Mouse (Mus musculus): ENCODE results near the gene Nfe2. TPM values are rescaled to one million over a fixed set of nuclear protein-coding genes. Genes with fewer than 3 reads are reported as not detected.
"Not testable (repeated sequence)": the region's sequence is repeated elsewhere in the genome, so short reads cannot be mapped to it uniquely, and the experiment has no call there.

The Nfe2 gene
- total RNA-seq, 2 experiments from 2014 or later, result not detected

- intact Hi-C loops (cut with DNase I), result no loop called here
- Histone ChIP-seq H3K4me3 (no peak overlapping the region), H3K27ac (no peak overlapping the region)
- no peak for DNase-seq (ENCODE audit: extremely low spot score in 1 of 2, low spot score in 2 of 2)
- no peak for TF ChIP-seq CTCF (IDR thresholded peaks at IDR 0.05)
Measured at GRCm38 (mm10) chr15:103289600-103289999, 31.4 kb upstream of the Nfe2 start.

- no peak overlapping the region for H3K27ac ChIP-seq
- intact Hi-C loops (cut with DNase I), result loop anchor here (2.0 kb wide), 1 partner anchor 21 kb away; no protein-coding TSS in a partner anchor
- DNase-seq (ENCODE audit: extremely low spot score in 1 of 2, low spot score in 2 of 2), result peak in 1 of 2 experiments; percentile 46
Measured at GRCm38 (mm10) chr15:103285778-103286417, 27.7 kb upstream of the Nfe2 start.

GRCm38 (mm10) chr15:103284647-103285046 lies 26.4 kb upstream of the Nfe2 start:
- H3K27ac ChIP-seq, result no peak overlapping the region
- no peak overlapping the region for H3K4me3 ChIP-seq
- DNase-seq (ENCODE audit: extremely low spot score in 1 of 2, low spot score in 2 of 2), result no peak
- intact Hi-C loops (cut with DNase I), result loop anchor here (2.0 kb wide), 1 partner anchor 22 kb away; no protein-coding TSS in a partner anchor
- peak; percentile 22 for TF ChIP-seq CTCF (IDR thresholded peaks at IDR 0.05)

More at GRCm38 (mm10) chr15:103285778-103286417, 27.7 kb upstream of the Nfe2 start:
- H3K4me3 ChIP-seq, result no peak overlapping the region
- TF ChIP-seq CTCF (IDR thresholded peaks at IDR 0.05), result no peak

GRCm38 (mm10) chr15:103284066-103284465 lies 25.9 kb upstream of the Nfe2 start:
- TF ChIP-seq CTCF (IDR thresholded peaks at IDR 0.05), result peak; percentile 60
- Histone ChIP-seq H3K27ac (no peak overlapping the region), H3K4me3 (no peak overlapping the region)
- no peak for DNase-seq (ENCODE audit: extremely low spot score in 1 of 2, low spot score in 2 of 2)
- intact Hi-C loops (cut with DNase I), result loop anchor here (2.0 kb wide), 1 partner anchor 23 kb away; no protein-coding TSS in a partner anchor

GRCm38 (mm10) chr15:103281465-103282205 lies 23.4 kb upstream of the Nfe2 start:
- intact Hi-C loops (cut with DNase I), result no loop called here
- DNase-seq (ENCODE audit: extremely low spot score in 1 of 2, low spot score in 2 of 2), result no peak
- no peak overlapping the region for H3K4me3 ChIP-seq
- TF ChIP-seq CTCF (IDR thresholded peaks at IDR 0.05), result no peak
- H3K27ac ChIP-seq, result no peak overlapping the region

- Histone ChIP-seq H3K4me3 (no peak overlapping the region), H3K27ac (no peak overlapping the region)
- no peak for DNase-seq (ENCODE audit: extremely low spot score in 1 of 2, low spot score in 2 of 2)
- intact Hi-C loops (cut with DNase I), result no loop called here
- TF ChIP-seq CTCF (IDR thresholded peaks at IDR 0.05), result peak; percentile 59
Measured at GRCm38 (mm10) chr15:103280817-103281464, 22.7 kb upstream of the Nfe2 start.

- no peak for DNase-seq (ENCODE audit: extremely low spot score in 1 of 2, low spot score in 2 of 2)
Measured at GRCm38 (mm10) chr15:103279750-103280149, 21.5 kb upstream of the Nfe2 start.

GRCm38 (mm10) chr15:103277949-103278348 lies 19.7 kb upstream of the Nfe2 start:
- H3K27ac ChIP-seq, result no peak overlapping the region
- H3K4me3 ChIP-seq, result no peak overlapping the region
- intact Hi-C loops (cut with DNase I), result no loop called here
- no peak for DNase-seq (ENCODE audit: extremely low spot score in 1 of 2, low spot score in 2 of 2)
- TF ChIP-seq CTCF (IDR thresholded peaks at IDR 0.05), result no peak

More at GRCm38 (mm10) chr15:103279750-103280149, 21.5 kb upstream of the Nfe2 start:
- Histone ChIP-seq H3K27ac (no peak overlapping the region), H3K4me3 (no peak overlapping the region)
- TF ChIP-seq CTCF (IDR thresholded peaks at IDR 0.05), result peak; percentile 59
- intact Hi-C loops (cut with DNase I), result no loop called here

GRCm38 (mm10) chr15:103275943-103276342 lies 17.7 kb upstream of the Nfe2 start:
- H3K4me3 ChIP-seq; intact Hi-C loops (cut with DNase I); DNase-seq (ENCODE audit: extremely low spot score in 1 of 2, low spot score in 2 of 2); H3K27ac ChIP-seq: not testable (repeated sequence)

GRCm38 (mm10) chr15:103272419-103273279 lies 14.4 kb upstream of the Nfe2 start, which contains the start of gene Copz1:
Gene Copz1, plus strand, starts transcription at chr15:103272714.
- intact Hi-C loops (cut with DNase I), result loop anchor here (1.0 kb wide), 1 partner anchor 32 kb away; the partner anchor contains the start of gene Hnrnpa1
- Histone ChIP-seq H3K4me3 (peak within 1 kb of the TSS; percentile 85), H3K27ac (peak within 1 kb of the TSS; percentile 84)
- peak; percentile 6; the same call in 1 of the 2 replicates for TF ChIP-seq CTCF (IDR thresholded peaks at IDR 0.05)
- DNase-seq (ENCODE audit: extremely low spot score in 1 of 2, low spot score in 2 of 2), result peak; percentile 94 to 96

- H3K4me3 ChIP-seq, result no peak overlapping the region
- no peak for DNase-seq (ENCODE audit: extremely low spot score in 1 of 2, low spot score in 2 of 2)
- no peak for TF ChIP-seq CTCF (IDR thresholded peaks at IDR 0.05)
- no peak overlapping the region for H3K27ac ChIP-seq
- intact Hi-C loops (cut with DNase I), result no loop called here
Measured at GRCm38 (mm10) chr15:103268903-103269302, 10.7 kb upstream of the Nfe2 start.

Measured in left cerebral cortex, adult 2 months (tissue).